Mouse (Mus musculus) midbrain, embryonic 16.5 days (tissue): ENCODE data around the gene Ppp1cb. TPM values are rescaled to one million over a fixed set of nuclear protein-coding genes. Genes with fewer than 3 reads are reported as not detected.

Experiments used
- ATAC-seq: fragments of 200-750 bp; cut with Nextera tagmentation; 2 replicates; pipeline ENCODE4 v1.8.0; 2017; ENCODE audit warnings: moderate TSS enrichment
- H3K27ac ChIP-seq: fragments of 300-500 bp; sonication (generic); 2 replicates; pipeline ENCODE4 v1.5.1; 2014; ENCODE audit warnings: mild to moderate bottlenecking, low read length, mixed read lengths
- H3K27me3 ChIP-seq: fragments of 300-500 bp; sonication (generic); 2 replicates; pipeline ENCODE4 v1.6.1; 2014; ENCODE audit warnings: low read depth, low read length, mixed read lengths; ENCODE audit not compliant: control insufficient read depth, insufficient read depth
- H3K36me3 ChIP-seq: fragments of 300-500 bp; sonication (generic); 2 replicates; pipeline ENCODE4 v1.6.1; 2014; ENCODE audit warnings: mild to moderate bottlenecking, low read length, moderate library complexity, mixed read lengths; ENCODE audit not compliant: control insufficient read depth, insufficient read depth
- H3K4me1 ChIP-seq: fragments of 300-500 bp; sonication (generic); 2 replicates; pipeline ENCODE4 v1.6.1; 2014; ENCODE audit warnings: mild to moderate bottlenecking, low read length, mixed read lengths; ENCODE audit not compliant: control insufficient read depth, insufficient read depth
- H3K4me2 ChIP-seq: fragments of 300-500 bp; sonication (generic); 2 replicates; pipeline ENCODE4 v1.6.1; 2014; ENCODE audit warnings: mild to moderate bottlenecking, low read length, mixed read lengths
- H3K4me3 ChIP-seq: fragments of 300-500 bp; sonication (generic); 2 replicates; pipeline ENCODE4 v1.5.1; 2014; ENCODE audit warnings: low read depth, mild to moderate bottlenecking, low read length, moderate library complexity, mixed read lengths
- H3K9ac ChIP-seq: fragments of 300-500 bp; sonication (generic); 2 replicates; pipeline ENCODE4 v1.6.1; 2014; ENCODE audit warnings: low read depth, low read length, mixed read lengths
- H3K9me3 ChIP-seq: fragments of 300-500 bp; sonication (generic); replicated peaks from 2 replicates; pipeline ENCODE4 v1.6.1; 2014; ENCODE audit warnings: mild to moderate bottlenecking, low read length, mixed read lengths; ENCODE audit not compliant: control insufficient read depth, poor library complexity, severe bottlenecking
- WGBS: fragments of 180-500 bp; shearing (Covaris S2); extraction: QIAGEN DNeasy Blood & Tissue Kit; methylation state at CpG from one replicate; pipeline ENCODE4 v1.1.7; 2014; 5-methylcytosine and 5-hydroxymethylcytosine counted together
- polyA plus RNA-seq: library from polyadenylated mRNA; unstranded; fragments of >200 nt; fragmentation: Nextera tagmentation; extraction: Ambion mirVana; gene quantifications from 2 replicates; pipeline ENCODE4 v1.2.1, GENCODE M21; 2015

Ppp1cb gene
- 208 TPM in 2 replicates for polyA plus RNA-seq

GRCm38 (mm10) chr5:32458408-32459143 lies at the start of gene Ppp1cb:
TSS of gene Ppp1cb (plus strand) at chr5:32458843.
- no peaks in the 10 kb centered on the region for H3K9me3 ChIP-seq
- H3K27me3 ChIP-seq: no peaks in the 10 kb centered on the region
- H3K36me3 ChIP-seq: no peaks in the 10 kb centered on the region
- H3K4me3 ChIP-seq: peak within 1 kb of the TSS; percentile 86
- peak within 1 kb of the TSS; percentile 96 for H3K9ac ChIP-seq
- H3K4me2 ChIP-seq: peak within 1 kb of the TSS; percentile 85
- peak; percentile 98 for ATAC-seq
- H3K27ac ChIP-seq: peak within 1 kb of the TSS; percentile 99
- 1% methylated on average over 46 of the region's 54 CpGs for WGBS
- peaks cover 23% of the 10 kb centered on the region for H3K4me1 ChIP-seq

GRCm38 (mm10) chr5:32409747-32410146 lies 48.9 kb upstream of the Ppp1cb start:
- Histone ChIP-seq H3K4me1 (0 out of 2 replicates have a peak, but pooled peaks cover 5% of the 10 kb centered on the region), H3K27ac (no peak overlapping the region), H3K9me3 (no peaks in the 10 kb centered on the region), H3K27me3 (no peaks in the 10 kb centered on the region), H3K36me3 (no peaks in the 10 kb centered on the region), H3K4me3 (no peak overlapping the region), H3K9ac (no peak overlapping the region), H3K4me2 (no peak overlapping the region)
- no peak for ATAC-seq
- WGBS: 88% methylated on average over 2 of the region's 2 CpGs

GRCm38 (mm10) chr5:32410954-32411688 lies 47.5 kb upstream of the Ppp1cb start:
- H3K4me1 ChIP-seq: 0 out of 2 replicates have a peak, but pooled peaks cover 5% of the 10 kb centered on the region
- H3K27ac ChIP-seq: no peak overlapping the region
- no peak overlapping the region for H3K9ac ChIP-seq
- no peaks in the 10 kb centered on the region for H3K27me3 ChIP-seq
- no peaks in the 10 kb centered on the region for H3K9me3 ChIP-seq
- H3K4me2 ChIP-seq: no peak overlapping the region
- ATAC-seq: no peak
- no peaks in the 10 kb centered on the region for H3K36me3 ChIP-seq
- 77% methylated on average over 3 of the region's 3 CpGs for WGBS
- H3K4me3 ChIP-seq: no peak overlapping the region

GRCm38 (mm10) chr5:32412186-32412950 lies 46.3 kb upstream of the Ppp1cb start:
- 0 out of 2 replicates have a peak, but pooled peaks cover 5% of the 10 kb centered on the region for H3K4me1 ChIP-seq
- H3K9me3 ChIP-seq: no peaks in the 10 kb centered on the region
- no peak for ATAC-seq
- H3K27me3 ChIP-seq: no peaks in the 10 kb centered on the region
- no peak overlapping the region for H3K27ac ChIP-seq
- H3K9ac ChIP-seq: no peak overlapping the region
- H3K4me2 ChIP-seq: no peak overlapping the region
- WGBS: 13% methylated on average over 1 of the region's 1 CpGs
- no peaks in the 10 kb centered on the region for H3K36me3 ChIP-seq
- no peak overlapping the region for H3K4me3 ChIP-seq

- ATAC-seq: no peak
- 61% methylated on average over 2 of the region's 2 CpGs for WGBS
- Histone ChIP-seq H3K27ac (no peak overlapping the region), H3K9me3 (no peaks in the 10 kb centered on the region), H3K4me1 (0 out of 2 replicates have a peak, but pooled peaks cover 5% of the 10 kb centered on the region), H3K9ac (no peak overlapping the region), H3K27me3 (no peaks in the 10 kb centered on the region), H3K36me3 (no peaks in the 10 kb centered on the region), H3K4me2 (no peak overlapping the region), H3K4me3 (no peak overlapping the region)
Measured at GRCm38 (mm10) chr5:32413083-32413482, 45.6 kb upstream of the Ppp1cb start.

GRCm38 (mm10) chr5:32413569-32413968 lies 45.1 kb upstream of the Ppp1cb start:
- 81% methylated on average over 2 of the region's 2 CpGs for whole genome bisulfite sequencing
- Histone ChIP-seq H3K4me1 (0 out of 2 replicates have a peak, but pooled peaks cover 5% of the 10 kb centered on the region), H3K4me3 (no peak overlapping the region), H3K36me3 (no peaks in the 10 kb centered on the region), H3K27ac (no peak overlapping the region), H3K9me3 (no peaks in the 10 kb centered on the region), H3K27me3 (no peaks in the 10 kb centered on the region), H3K9ac (no peak overlapping the region), H3K4me2 (no peak overlapping the region)
- no peak for ATAC-seq

- 0 out of 2 replicates have a peak, but pooled peaks cover 5% of the 10 kb centered on the region for H3K4me1 ChIP-seq
- no peaks in the 10 kb centered on the region for H3K9me3 ChIP-seq
- ATAC-seq: no peak
- H3K4me2 ChIP-seq: no peak overlapping the region
- no peak overlapping the region for H3K4me3 ChIP-seq
- H3K9ac ChIP-seq: no peak overlapping the region
- 84% methylated on average over 5 of the region's 5 CpGs for WGBS
- H3K36me3 ChIP-seq: no peaks in the 10 kb centered on the region
- H3K27me3 ChIP-seq: no peaks in the 10 kb centered on the region
- H3K27ac ChIP-seq: no peak overlapping the region
Measured at GRCm38 (mm10) chr5:32414461-32414985, 44.1 kb upstream of the Ppp1cb start.

GRCm38 (mm10) chr5:32415554-32415953 lies 43.1 kb upstream of the Ppp1cb start:
- no peak overlapping the region for H3K9ac ChIP-seq
- H3K4me3 ChIP-seq: no peak overlapping the region
- ATAC-seq: no peak
- no peak overlapping the region for H3K27ac ChIP-seq
- 90% methylated on average over 6 of the region's 6 CpGs for WGBS
- H3K36me3 ChIP-seq: no peaks in the 10 kb centered on the region
- H3K4me1 ChIP-seq: 0 out of 2 replicates have a peak, but pooled peaks cover 5% of the 10 kb centered on the region
- no peak overlapping the region for H3K4me2 ChIP-seq
- no peaks in the 10 kb centered on the region for H3K9me3 ChIP-seq
- H3K27me3 ChIP-seq: no peaks in the 10 kb centered on the region
